Mouse (Mus musculus) E14TG2a.4 (cell line): ENCODE measurements around the gene Ppp1r36.
A peak's percentile ranks its signal among the peaks of the same experiment; 100 is the strongest.

Experiments used
- H3K27me3 ChIP-seq: 2 replicates; pipeline ENCODE4 v1.6.1; 2014; ENCODE audit warnings: low read length, control low read depth; ENCODE audit not compliant: insufficient read depth
- H3K36me3 ChIP-seq: 2 replicates; pipeline ENCODE4 v1.6.1; 2014; ENCODE audit warnings: low read length, control low read depth; ENCODE audit not compliant: insufficient read depth
- H3K4me1 ChIP-seq: replicated peaks from 2 replicates; pipeline ENCODE4 v1.6.1; 2014; ENCODE audit warnings: low read depth, low read length, control low read depth
- H3K4me3 ChIP-seq: replicated peaks from 2 replicates; pipeline ENCODE4 v1.5.1; 2014; ENCODE audit warnings: mild to moderate bottlenecking, low read length
- H3K9me3 ChIP-seq: 2 replicates; pipeline ENCODE4 v1.6.1; 2014; ENCODE audit warnings: low read length, control low read depth
- CTCF ChIP-seq: conservative IDR thresholded peaks from 2 replicates; pipeline ENCODE4 v1.5.1; 2014; ENCODE audit warnings: low read length
- NANOG ChIP-seq: IDR thresholded peaks from 2 replicates; pipeline ENCODE4 v1.6.1; 2014; ENCODE audit warnings: borderline replicate concordance, low read length, mixed read lengths
- POU5F1 ChIP-seq: IDR thresholded peaks from 2 replicates; pipeline ENCODE4 v1.6.1; 2014; ENCODE audit warnings: low read length, borderline replicate concordance

Gene Ppp1r36

DNA sequence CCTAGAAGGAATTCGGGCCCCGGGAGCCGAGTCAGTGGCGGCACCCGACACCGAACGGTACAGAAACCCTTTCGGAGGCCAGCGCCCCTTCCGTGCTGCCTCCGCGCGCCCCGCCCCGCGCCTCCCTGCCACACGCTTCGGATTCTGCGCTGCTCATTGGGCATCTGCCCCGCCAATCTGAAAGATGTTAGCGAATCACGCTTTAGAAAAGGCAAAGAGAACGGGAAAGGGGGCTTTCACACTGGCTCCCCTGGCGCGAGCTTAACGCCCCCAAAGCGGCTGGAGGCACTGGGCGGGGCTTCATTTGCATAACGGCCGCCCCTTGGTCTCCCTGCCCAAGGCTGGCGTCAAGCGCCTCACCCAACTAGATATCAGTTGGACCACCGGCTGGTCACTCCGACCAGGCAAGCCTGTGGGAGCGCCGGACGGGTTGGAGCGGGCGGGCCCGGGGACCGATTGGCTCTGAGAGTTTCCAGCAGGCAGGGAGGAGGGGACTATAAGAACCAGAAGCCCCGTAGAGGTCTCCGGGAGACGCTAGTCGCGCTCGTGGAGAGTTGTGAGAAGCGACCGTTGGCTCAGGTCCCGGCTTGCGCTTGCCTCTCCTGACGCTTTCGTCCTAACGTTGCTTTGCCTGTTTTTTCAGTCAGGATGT, 13.3 kb upstream of the Ppp1r36 start, which contains the start of gene Hspa2:
TSS of gene Hspa2 (plus strand) at position 291 of the 652 bp plus-strand sequence.
- Histone ChIP-seq H3K9me3 (no peaks in the 10 kb centered on the region), H3K4me1 (peaks cover 33% of the 10 kb centered on the region), H3K36me3 (no peaks in the 10 kb centered on the region), H3K27me3 (peaks cover 55% of the 10 kb centered on the region), H3K4me3 (peak within 1 kb of the TSS; percentile 95)
- no peak for TF ChIP-seq NANOG
- TF ChIP-seq CTCF: no peak
- no peak for TF ChIP-seq POU5F1

DNA sequence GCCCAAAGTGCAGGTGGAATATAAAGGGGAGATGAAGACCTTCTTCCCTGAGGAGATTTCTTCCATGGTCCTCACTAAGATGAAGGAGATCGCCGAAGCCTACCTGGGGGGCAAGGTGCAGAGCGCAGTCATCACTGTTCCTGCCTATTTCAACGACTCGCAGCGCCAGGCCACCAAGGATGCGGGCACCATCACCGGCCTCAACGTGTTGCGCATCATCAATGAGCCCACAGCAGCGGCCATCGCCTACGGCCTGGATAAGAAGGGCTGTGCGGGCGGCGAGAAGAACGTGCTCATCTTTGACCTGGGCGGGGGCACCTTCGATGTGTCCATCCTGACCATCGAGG, 12.5 kb upstream of the Ppp1r36 start:
- H3K9me3 ChIP-seq: no peaks in the 10 kb centered on the region
- peaks cover 55% of the 10 kb centered on the region for H3K27me3 ChIP-seq
- TF ChIP-seq CTCF (no peak), NANOG (no peak), POU5F1 (no peak)
- H3K36me3 ChIP-seq: no peaks in the 10 kb centered on the region
- H3K4me1 ChIP-seq: peaks cover 33% of the 10 kb centered on the region
- H3K4me3 ChIP-seq: peak overlapping the region; percentile 95

DNA sequence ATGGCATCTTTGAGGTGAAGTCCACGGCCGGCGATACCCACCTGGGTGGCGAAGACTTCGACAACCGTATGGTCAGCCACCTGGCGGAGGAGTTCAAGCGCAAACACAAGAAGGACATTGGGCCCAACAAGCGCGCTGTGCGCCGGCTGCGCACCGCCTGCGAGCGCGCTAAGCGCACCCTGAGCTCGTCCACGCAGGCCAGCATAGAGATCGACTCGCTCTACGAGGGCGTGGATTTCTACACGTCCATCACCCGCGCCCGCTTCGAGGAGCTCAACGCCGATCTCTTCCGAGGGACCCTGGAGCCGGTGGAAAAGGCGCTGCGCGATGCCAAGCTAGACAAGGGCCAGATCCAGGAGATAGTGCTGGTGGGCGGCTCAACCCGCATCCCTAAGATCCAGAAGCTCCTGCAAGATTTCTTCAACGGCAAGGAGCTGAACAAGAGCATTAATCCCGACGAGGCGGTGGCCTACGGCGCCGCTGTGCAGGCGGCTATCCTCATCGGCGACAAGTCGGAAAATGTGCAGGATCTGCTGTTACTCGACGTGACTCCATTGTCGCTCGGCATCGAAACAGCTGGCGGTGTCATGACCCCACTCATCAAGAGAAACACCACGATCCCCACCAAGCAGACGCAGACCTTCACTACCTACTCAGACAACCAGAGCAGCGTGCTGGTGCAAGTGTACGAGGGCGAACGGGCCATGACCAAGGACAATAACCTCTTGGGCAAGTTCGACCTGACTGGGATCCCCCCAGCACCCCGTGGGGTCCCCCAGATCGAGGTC, 12.0 kb upstream of the Ppp1r36 start:
- peaks cover 34% of the 10 kb centered on the region for H3K4me1 ChIP-seq
- peaks cover 55% of the 10 kb centered on the region for H3K27me3 ChIP-seq
- H3K9me3 ChIP-seq: no peaks in the 10 kb centered on the region
- H3K36me3 ChIP-seq: no peaks in the 10 kb centered on the region
- peak overlapping the region; percentile 95 for H3K4me3 ChIP-seq
- TF ChIP-seq POU5F1 (no peak), CTCF (no peak), NANOG (no peak)

DNA sequence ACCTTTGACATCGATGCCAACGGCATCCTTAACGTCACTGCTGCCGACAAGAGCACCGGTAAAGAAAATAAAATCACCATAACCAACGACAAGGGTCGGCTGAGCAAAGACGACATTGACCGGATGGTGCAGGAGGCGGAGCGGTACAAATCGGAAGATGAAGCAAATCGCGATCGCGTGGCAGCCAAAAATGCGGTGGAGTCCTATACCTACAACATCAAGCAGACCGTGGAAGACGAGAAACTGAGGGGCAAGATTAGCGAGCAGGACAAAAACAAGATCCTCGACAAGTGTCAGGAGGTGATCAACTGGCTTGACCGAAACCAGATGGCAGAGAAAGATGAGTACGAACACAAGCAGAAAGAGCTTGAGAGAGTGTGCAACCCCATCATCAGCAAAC, 11.4 kb upstream of the Ppp1r36 start:
- H3K27me3 ChIP-seq: peaks cover 54% of the 10 kb centered on the region
- no peak for TF ChIP-seq POU5F1
- no peak for TF ChIP-seq NANOG
- TF ChIP-seq CTCF: no peak
- no peaks in the 10 kb centered on the region for H3K9me3 ChIP-seq
- peaks cover 36% of the 10 kb centered on the region for H3K4me1 ChIP-seq
- H3K4me3 ChIP-seq: peak overlapping the region; percentile 95
- H3K36me3 ChIP-seq: no peaks in the 10 kb centered on the region

DNA sequence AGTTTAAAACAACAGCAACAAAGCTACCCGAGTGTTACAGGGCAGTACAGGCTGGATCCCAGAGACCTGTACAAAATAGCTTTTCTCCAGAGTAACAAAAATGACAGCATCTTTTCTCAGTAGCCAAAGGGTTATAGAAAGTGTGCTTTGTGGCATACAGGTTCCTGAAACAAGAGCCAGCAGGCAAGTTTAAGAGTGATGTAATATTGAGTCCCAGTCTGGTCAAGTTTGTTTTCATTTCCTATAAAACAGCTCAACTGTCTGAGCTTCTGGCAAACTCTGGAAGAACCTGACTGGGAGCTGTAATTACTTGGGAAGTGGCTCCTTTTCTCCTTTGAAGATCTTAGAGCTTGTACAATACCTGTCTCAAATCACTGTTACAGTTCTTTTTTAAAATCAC, 10.2 kb upstream of the Ppp1r36 start:
- Histone ChIP-seq H3K36me3 (no peaks in the 10 kb centered on the region), H3K4me1 (peaks cover 36% of the 10 kb centered on the region), H3K27me3 (peaks cover 46% of the 10 kb centered on the region), H3K9me3 (no peaks in the 10 kb centered on the region), H3K4me3 (no peak overlapping the region)
- TF ChIP-seq CTCF (no peak), POU5F1 (no peak), NANOG (no peak)

DNA sequence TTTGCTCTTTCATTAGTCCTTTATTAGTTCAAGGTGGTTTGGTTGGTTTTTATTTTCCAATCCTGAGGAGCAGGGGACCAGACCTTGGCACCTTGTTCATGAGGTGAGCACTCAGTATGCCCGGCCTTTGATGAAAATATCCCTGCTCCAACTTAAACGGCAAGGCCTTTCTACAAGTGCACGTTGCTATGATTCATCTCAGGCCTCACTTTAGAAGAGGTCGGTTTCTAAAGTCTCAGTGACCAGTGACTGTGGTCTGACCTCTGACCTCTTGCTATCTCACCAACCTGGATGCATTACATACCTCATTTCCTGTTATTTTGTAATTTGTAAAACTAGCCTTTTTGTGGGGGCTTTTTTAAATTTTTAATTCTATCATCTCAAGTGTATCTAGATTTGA, 8.2 kb upstream of the Ppp1r36 start:
- no peaks in the 10 kb centered on the region for H3K9me3 ChIP-seq
- no peak overlapping the region for H3K4me3 ChIP-seq
- no peak for TF ChIP-seq CTCF
- TF ChIP-seq POU5F1: no peak
- TF ChIP-seq NANOG: no peak
- H3K36me3 ChIP-seq: no peaks in the 10 kb centered on the region
- peaks cover 36% of the 10 kb centered on the region for H3K27me3 ChIP-seq
- H3K4me1 ChIP-seq: peaks cover 27% of the 10 kb centered on the region

DNA sequence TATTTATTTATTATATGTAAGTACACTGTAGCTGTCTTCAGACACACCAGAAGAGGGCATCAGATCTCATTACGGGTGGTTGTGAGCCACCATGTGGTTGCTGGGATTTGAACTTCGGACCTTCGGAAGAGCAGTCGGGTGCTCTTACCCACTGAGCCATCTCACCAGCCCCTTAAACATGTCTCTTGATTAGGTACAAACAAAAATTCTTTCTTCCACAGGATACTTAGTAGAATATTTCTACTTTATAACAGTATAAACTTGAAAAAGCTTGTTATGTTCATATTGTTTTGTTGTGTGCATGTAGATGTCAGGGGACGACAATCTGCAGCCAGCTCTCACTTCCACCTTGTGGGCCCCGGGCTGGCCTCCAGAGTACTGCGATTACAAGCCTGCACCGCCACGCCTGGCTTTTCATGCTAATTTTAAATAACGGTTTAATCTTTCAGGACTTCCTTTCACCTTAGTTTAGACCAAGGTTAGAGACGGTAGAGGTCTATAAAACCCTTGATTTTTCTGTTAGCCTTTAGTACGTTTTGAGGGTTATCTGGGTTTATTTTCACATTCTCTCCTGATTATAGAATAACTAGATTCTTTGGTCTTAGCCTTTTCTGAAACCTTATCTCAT, 1.8 kb upstream of the Ppp1r36 start:
- TF ChIP-seq CTCF (no peak), NANOG (no peak), POU5F1 (no peak)
- H3K36me3 ChIP-seq: no peaks in the 10 kb centered on the region
- H3K9me3 ChIP-seq: peaks cover 5% of the 10 kb centered on the region; the same call in 1 of the 2 replicates
- H3K4me3 ChIP-seq: no peak overlapping the region
- H3K4me1 ChIP-seq: peaks cover 7% of the 10 kb centered on the region
- peaks cover 30% of the 10 kb centered on the region for H3K27me3 ChIP-seq

DNA sequence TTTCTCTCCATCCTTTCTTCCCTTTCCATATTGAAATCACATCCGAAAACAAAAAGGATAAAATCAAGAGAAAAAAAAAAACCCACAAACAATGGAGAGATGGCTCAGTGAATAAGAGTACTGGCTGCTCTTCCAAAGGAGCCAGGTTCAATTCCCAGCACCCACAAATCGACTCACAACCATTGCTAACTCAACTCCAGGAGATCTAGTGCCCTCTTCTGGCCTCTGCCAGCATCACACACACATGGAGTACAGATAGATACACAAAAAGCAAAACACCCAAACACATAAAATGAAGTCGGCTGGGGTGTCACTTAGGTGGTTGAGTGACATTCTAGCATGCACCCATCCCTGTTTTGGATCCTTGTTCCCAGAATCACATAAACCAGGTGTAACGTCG, 1.0 kb downstream of the Ppp1r36 start:
- TF ChIP-seq CTCF (peak; percentile 43), POU5F1 (no peak)
- H3K9me3 ChIP-seq: peaks cover 5% of the 10 kb centered on the region; the same call in 1 of the 2 replicates
- H3K36me3 ChIP-seq: no peaks in the 10 kb centered on the region
- no peak overlapping the region for H3K4me3 ChIP-seq
- peaks cover 5% of the 10 kb centered on the region for H3K4me1 ChIP-seq
- peaks cover 32% of the 10 kb centered on the region for H3K27me3 ChIP-seq

DNA sequence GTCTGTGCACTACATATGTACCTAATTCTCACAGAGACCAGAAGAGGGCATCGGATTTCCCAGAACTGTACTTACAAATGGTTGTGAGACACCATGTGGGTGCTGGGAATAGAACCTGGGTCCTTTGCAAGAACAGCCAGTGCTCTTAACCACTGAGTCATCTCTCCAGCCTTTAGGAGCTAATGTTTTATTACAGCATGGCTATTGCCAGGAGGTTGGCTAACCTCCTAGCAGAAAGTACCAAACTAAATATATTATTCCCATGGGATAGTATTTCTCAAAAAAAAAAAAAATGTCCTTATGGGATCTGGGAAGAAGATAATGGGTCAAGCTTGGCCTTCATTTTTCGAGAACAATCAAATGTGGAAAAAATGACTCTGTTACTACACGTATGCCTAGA, 7.9 kb downstream of the Ppp1r36 start:
- no peaks in the 10 kb centered on the region for H3K36me3 ChIP-seq
- TF ChIP-seq POU5F1 (no peak), CTCF (no peak), NANOG (no peak)
- H3K9me3 ChIP-seq: peaks cover 3% of the 10 kb centered on the region; the same call in 1 of the 2 replicates
- H3K4me3 ChIP-seq: no peak overlapping the region
- H3K27me3 ChIP-seq: peaks cover 32% of the 10 kb centered on the region
- peaks cover 10% of the 10 kb centered on the region for H3K4me1 ChIP-seq
